Mouse (Mus musculus) midbrain, postnatal 0 days (tissue): ENCODE measurements at regions not wholly inside any gene's neighbourhood (a gene's known extent, or its start where the extent isn't known, plus 50 kb on each side); places are given as distances from the start of the nearest gene placed in this dataset.

Source experiments
- ATAC-seq: fragments of 200-750 bp; cut with Nextera tagmentation; 2 replicates; pipeline ENCODE4 v1.8.0; 2017; ENCODE audit warnings: moderate number of reproducible peaks, mild to moderate bottlenecking, moderate TSS enrichment, moderate library complexity; ENCODE audit not compliant: low FRiP score
- DNase-seq: peaks from one replicate; pipeline ENCODE4 v3.0.0-alpha.2; 2015; ENCODE audit warnings: low spot score
- H3K27ac ChIP-seq: fragments of 300-500 bp; sonication (generic); 2 replicates; pipeline ENCODE4 v1.5.1; 2014; ENCODE audit warnings: low read depth, mild to moderate bottlenecking, low read length, mixed read lengths
- H3K27me3 ChIP-seq: fragments of 300-500 bp; sonication (generic); 2 replicates; pipeline ENCODE4 v1.6.1; 2014; ENCODE audit warnings: low read length, control low read depth, mixed read lengths; ENCODE audit not compliant: insufficient read depth
- H3K36me3 ChIP-seq: fragments of 300-500 bp; sonication (generic); 2 replicates; pipeline ENCODE4 v1.6.1; 2014; ENCODE audit warnings: low read length, control low read depth, mixed read lengths; ENCODE audit not compliant: insufficient read depth
- H3K4me1 ChIP-seq: fragments of 300-500 bp; sonication (generic); 2 replicates; pipeline ENCODE4 v1.6.1; 2014; ENCODE audit warnings: mild to moderate bottlenecking, control low read depth, antibody characterized with exemption, low read length, mixed read lengths; ENCODE audit not compliant: insufficient read depth
- H3K4me2 ChIP-seq: fragments of 300-500 bp; sonication (generic); 2 replicates; pipeline ENCODE4 v1.6.1; 2014; ENCODE audit warnings: low read depth, mild to moderate bottlenecking, low read length, mixed read lengths; ENCODE audit not compliant: poor library complexity, severe bottlenecking
- H3K4me3 ChIP-seq: fragments of 300-500 bp; sonication (generic); 2 replicates; pipeline ENCODE4 v1.5.1; 2014; ENCODE audit warnings: low read depth, mild to moderate bottlenecking, low read length, moderate library complexity
- H3K9ac ChIP-seq: fragments of 300-500 bp; sonication (generic); replicated peaks from 2 replicates; pipeline ENCODE4 v1.6.1; 2014; ENCODE audit warnings: mild to moderate bottlenecking, low read length, moderate library complexity, mixed read lengths; ENCODE audit not compliant: poor library complexity, severe bottlenecking
- H3K9me3 ChIP-seq: fragments of 300-500 bp; sonication (generic); 2 replicates; pipeline ENCODE4 v1.6.1; 2016; ENCODE audit warnings: low read length, control low read depth
- CTCF ChIP-seq: IDR thresholded peaks from 2 replicates; pipeline ENCODE4 v1.5.1; 2016; ENCODE audit warnings: antibody characterized with exemption, mild to moderate bottlenecking
- WGBS: fragments of 180-500 bp; shearing (Covaris S2); extraction: QIAGEN DNeasy Blood & Tissue Kit; methylation state at CpG from one replicate; pipeline ENCODE4 v1.1.7; 2014; 5-methylcytosine and 5-hydroxymethylcytosine counted together

DNA sequence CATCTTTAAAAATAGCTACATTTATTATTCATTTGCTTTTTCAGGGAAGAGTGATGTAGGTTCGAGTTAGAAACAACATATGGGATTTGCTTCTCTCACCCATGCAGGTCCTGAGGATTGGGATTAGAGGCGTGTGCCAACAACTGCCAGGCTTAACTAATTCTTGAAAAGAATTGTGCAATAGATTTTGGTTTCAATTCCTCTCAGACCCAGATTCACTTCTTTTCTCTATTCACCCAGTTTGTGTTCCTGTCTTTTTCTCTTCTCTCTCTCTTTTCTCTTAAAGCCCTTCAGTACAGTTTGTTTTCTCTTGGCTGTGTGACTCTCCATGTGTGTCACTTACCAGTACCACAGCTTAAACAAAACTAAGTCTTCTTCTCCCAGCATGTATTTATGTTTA lies 119.8 kb upstream of the Slc24a3 start:
- no peaks in the 10 kb centered on the region for H3K36me3 ChIP-seq
- no peak overlapping the region for H3K4me2 ChIP-seq
- no peak overlapping the region for H3K9ac ChIP-seq
- DNase-seq (no peak), ATAC-seq (no peak)
- TF ChIP-seq CTCF: no peak
- H3K27ac ChIP-seq: no peak overlapping the region
- H3K9me3 ChIP-seq: no peaks in the 10 kb centered on the region
- no peak overlapping the region for H3K4me3 ChIP-seq
- no peaks in the 10 kb centered on the region for H3K4me1 ChIP-seq
- H3K27me3 ChIP-seq: no peaks in the 10 kb centered on the region
- WGBS: 79% methylated on average over 2 of the region's 2 CpGs

GRCm38 (mm10) chr2:145049655-145050376 lies 117.7 kb upstream of the Slc24a3 start:
- Histone ChIP-seq H3K27ac (no peak overlapping the region), H3K36me3 (no peaks in the 10 kb centered on the region), H3K27me3 (no peaks in the 10 kb centered on the region), H3K9ac (no peak overlapping the region), H3K9me3 (no peaks in the 10 kb centered on the region), H3K4me2 (no peak overlapping the region), H3K4me3 (no peak overlapping the region), H3K4me1 (no peaks in the 10 kb centered on the region)
- DNase-seq: no peak
- no peak for TF ChIP-seq CTCF
- 88% methylated on average over 4 of the region's 4 CpGs for WGBS
- ATAC-seq: no peak

- ATAC-seq (no peak), DNase-seq (no peak)
- Histone ChIP-seq H3K4me3 (no peak overlapping the region), H3K27ac (no peak overlapping the region), H3K4me2 (no peak overlapping the region), H3K27me3 (no peaks in the 10 kb centered on the region), H3K4me1 (no peaks in the 10 kb centered on the region), H3K36me3 (no peaks in the 10 kb centered on the region), H3K9ac (no peak overlapping the region), H3K9me3 (no peaks in the 10 kb centered on the region)
- TF ChIP-seq CTCF: no peak
- 78% methylated on average over 2 of the region's 2 CpGs for WGBS
These were observed 115.1 kb upstream of the Slc24a3 start for GRCm38 (mm10) chr2:145052405-145052804.

- DNase-seq (no peak), ATAC-seq (no peak)
- Histone ChIP-seq H3K27ac (no peak overlapping the region), H3K9ac (no peak overlapping the region), H3K4me2 (no peak overlapping the region), H3K4me3 (no peak overlapping the region), H3K9me3 (no peaks in the 10 kb centered on the region), H3K36me3 (no peaks in the 10 kb centered on the region), H3K4me1 (no peaks in the 10 kb centered on the region), H3K27me3 (no peaks in the 10 kb centered on the region)
- 86% methylated on average over 3 of the region's 3 CpGs for WGBS
- TF ChIP-seq CTCF: no peak
These were observed 111.3 kb upstream of the Slc24a3 start for GRCm38 (mm10) chr2:145056219-145056618.

DNA sequence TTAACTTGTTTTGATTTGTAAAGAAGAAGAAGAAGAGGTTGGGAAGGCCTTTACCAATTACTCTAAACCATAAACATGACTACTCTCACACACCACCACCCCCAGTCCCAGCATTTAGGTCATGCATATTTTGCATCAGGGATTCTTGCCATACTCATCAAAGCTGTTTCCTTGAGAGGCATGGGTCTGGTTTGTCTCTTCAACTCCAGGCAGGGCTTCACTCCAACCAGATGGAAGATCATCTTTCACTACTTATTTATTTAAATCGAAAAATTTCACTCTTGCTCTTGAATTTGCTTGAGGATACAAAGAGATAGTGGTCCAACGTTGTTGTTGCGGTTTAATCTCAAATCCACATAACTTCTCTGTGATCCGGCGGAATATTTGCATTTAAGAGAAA lies 110.8 kb upstream of the Slc24a3 start:
- no peak overlapping the region for H3K4me2 ChIP-seq
- H3K27ac ChIP-seq: no peak overlapping the region
- H3K4me1 ChIP-seq: no peaks in the 10 kb centered on the region
- H3K9me3 ChIP-seq: no peaks in the 10 kb centered on the region
- WGBS: 71% methylated on average over 5 of the region's 5 CpGs
- no peaks in the 10 kb centered on the region for H3K27me3 ChIP-seq
- no peak for TF ChIP-seq CTCF
- DNase-seq (no peak), ATAC-seq (no peak)
- H3K36me3 ChIP-seq: no peaks in the 10 kb centered on the region
- no peak overlapping the region for H3K9ac ChIP-seq
- no peak overlapping the region for H3K4me3 ChIP-seq

GRCm38 (mm10) chr2:145069931-145070330 lies 97.6 kb upstream of the Slc24a3 start:
- H3K9ac ChIP-seq: no peak overlapping the region
- no peaks in the 10 kb centered on the region for H3K36me3 ChIP-seq
- no peaks in the 10 kb centered on the region for H3K9me3 ChIP-seq
- TF ChIP-seq CTCF: no peak
- no peak overlapping the region for H3K27ac ChIP-seq
- whole genome bisulfite sequencing: 59% methylated on average over 1 of the region's 1 CpGs
- H3K4me1 ChIP-seq: no peaks in the 10 kb centered on the region
- H3K4me2 ChIP-seq: no peak overlapping the region
- ATAC-seq (no peak), DNase-seq (no peak)
- no peak overlapping the region for H3K4me3 ChIP-seq
- H3K27me3 ChIP-seq: no peaks in the 10 kb centered on the region
